Mouse (Mus musculus) fat pad, adult 2 months (tissue): ENCODE data around the gene Pcyt1a.

Experiments used
- DNase-seq: peaks from one replicate; pipeline ENCODE4 v3.0.0-alpha.2; 2011; ENCODE audit warnings: low read depth, low spot score; ENCODE audit errors: extremely low read depth

The Pcyt1a gene

GRCm38 (mm10) chr16:32508506-32509065, 77.9 kb downstream of the Pcyt1a start:
- no peak for DNase-seq

- no peak for DNase-seq
These were observed 78.6 kb downstream of the Pcyt1a start for GRCm38 (mm10) chr16:32509066-32509942.

- DNase-seq, result no peak
These were observed 79.9 kb downstream of the Pcyt1a start for GRCm38 (mm10) chr16:32510399-32511337.

GRCm38 (mm10) chr16:32511338-32511734, 80.6 kb downstream of the Pcyt1a start:
- DNase-seq, result peak; percentile 77

- DNase-seq, result no peak
These were observed 81.2 kb downstream of the Pcyt1a start for GRCm38 (mm10) chr16:32511827-32512490.

GRCm38 (mm10) chr16:32512921-32513320, 82.2 kb downstream of the Pcyt1a start:
- DNase-seq, result no peak

GRCm38 (mm10) chr16:32513401-32513800, 82.7 kb downstream of the Pcyt1a start:
- DNase-seq, result no peak

- DNase-seq, result no peak
These were observed 83.2 kb downstream of the Pcyt1a start for GRCm38 (mm10) chr16:32513948-32514347.

- DNase-seq, result no peak
These were observed 85.6 kb downstream of the Pcyt1a start for GRCm38 (mm10) chr16:32516006-32516962.

- no peak for DNase-seq
These were observed 87.2 kb downstream of the Pcyt1a start for GRCm38 (mm10) chr16:32517785-32518481.

GRCm38 (mm10) chr16:32519656-32520371, 89.1 kb downstream of the Pcyt1a start:
- DNase-seq, result no peak

- DNase-seq, result no peak
These were observed 89.6 kb downstream of the Pcyt1a start for GRCm38 (mm10) chr16:32520372-32520748.

GRCm38 (mm10) chr16:32522578-32523194, 92.0 kb downstream of the Pcyt1a start:
- no peak for DNase-seq

- DNase-seq, result peak; percentile 86
These were observed 92.9 kb downstream of the Pcyt1a start for GRCm38 (mm10) chr16:32523462-32524243.

GRCm38 (mm10) chr16:32524244-32524615, 93.5 kb downstream of the Pcyt1a start:
- DNase-seq, result no peak
